ENCODE assay signal across 8 mouse cellular contexts in genomic region chr13:67332877-67333276, GRCm38 (mm10). TPM values are rescaled to one million over a fixed set of nuclear protein-coding genes. Genes with fewer than 3 reads are reported as not detected.
DNase-seq lines count a peak whose midpoint lies in the region; ATAC-seq and TF ChIP-seq lines count a peak whose summit lies in the region.

No protein-coding gene starts in this region.

- no peaks in the 10 kb centered on the region for H3K4me1 ChIP-seq in kidney, adult 2 months (ENCODE audit: control insufficient read depth, insufficient read depth, low read length)
- H3K4me1 ChIP-seq in forebrain, embryonic 15.5 days: peaks cover 13% of the 10 kb centered on the region
- peaks cover 15% of the 10 kb centered on the region; the same call in 1 of the 2 replicates for H3K4me1 ChIP-seq in liver, embryonic 12.5 days
- 0 out of 2 replicates have a peak, but pooled peaks cover 2% of the 10 kb centered on the region for H3K4me1 ChIP-seq in stomach, postnatal 0 days (replicated peaks; ENCODE audit: control insufficient read depth, insufficient read depth)

- H3K9ac ChIP-seq in forebrain, embryonic 15.5 days (replicated peaks): 0 out of 2 replicates have a peak overlapping the region, but pooled peaks have one; percentile 49
- peak overlapping the region; percentile 69 for H3K9ac ChIP-seq in liver, embryonic 12.5 days
- peak overlapping the region; percentile 62 for H3K9ac ChIP-seq in stomach, postnatal 0 days (ENCODE audit: low read length)

- TF ChIP-seq CTCF in kidney, adult 2 months (conservative IDR thresholded peaks at IDR 0.05; ENCODE audit: insufficient read depth, insufficient read length, low read depth, low read length): no peak
- peak; percentile 8 for TF ChIP-seq CTCF in Patski (IDR thresholded peaks at IDR 0.05)
- peak; percentile 16; the same call in 1 of the 2 replicates for TF ChIP-seq CTCF in stomach, postnatal 0 days (IDR thresholded peaks at IDR 0.05; ENCODE audit: low read depth)

- no peaks in the 10 kb centered on the region for H3K36me3 ChIP-seq in kidney, adult 2 months (ENCODE audit: control insufficient read depth, insufficient read depth, low read length)
- no peaks in the 10 kb centered on the region for H3K36me3 ChIP-seq in forebrain, embryonic 15.5 days
- no peaks in the 10 kb centered on the region for H3K36me3 ChIP-seq in liver, embryonic 12.5 days
- no peaks in the 10 kb centered on the region for H3K36me3 ChIP-seq in stomach, postnatal 0 days (ENCODE audit: control insufficient read depth, insufficient read depth, low read length)

- H3K27ac ChIP-seq in kidney, adult 2 months (ENCODE audit: insufficient read depth, low read depth, low read length): no peak overlapping the region
- no peak overlapping the region for H3K27ac ChIP-seq in forebrain, embryonic 15.5 days (replicated peaks)
- H3K27ac ChIP-seq in liver, embryonic 12.5 days: peak overlapping the region; percentile 75
- H3K27ac ChIP-seq in stomach, postnatal 0 days (replicated peaks): peak overlapping the region; percentile 69

- WGBS in kidney, adult 2 months: 71% methylated on average over 1 of the region's 1 CpGs
- 68% methylated on average over 1 of the region's 1 CpGs for WGBS in forebrain, embryonic 15.5 days
- WGBS in liver, embryonic 12.5 days (ENCODE audit: insufficient replicate concordance): 45% methylated on average over 1 of the region's 1 CpGs
- WGBS in stomach, postnatal 0 days: 66% methylated on average over 1 of the region's 1 CpGs

- H3K27me3 ChIP-seq in kidney, adult 2 months (replicated peaks; ENCODE audit: control insufficient read depth, insufficient read depth, low read length): no peaks in the 10 kb centered on the region
- no peaks in the 10 kb centered on the region for H3K27me3 ChIP-seq in Patski
- H3K27me3 ChIP-seq in forebrain, embryonic 15.5 days: no peaks in the 10 kb centered on the region
- no peaks in the 10 kb centered on the region for H3K27me3 ChIP-seq in liver, embryonic 12.5 days (replicated peaks)
- no peaks in the 10 kb centered on the region for H3K27me3 ChIP-seq in stomach, postnatal 0 days (ENCODE audit: control insufficient read depth, insufficient read depth, low read length)

- no peaks in the 10 kb centered on the region for H3K9me3 ChIP-seq in forebrain, embryonic 15.5 days
- no peaks in the 10 kb centered on the region for H3K9me3 ChIP-seq in liver, embryonic 12.5 days (replicated peaks)
- no peaks in the 10 kb centered on the region for H3K9me3 ChIP-seq in stomach, postnatal 0 days (ENCODE audit: control insufficient read depth, low read length)

- ATAC-seq in Patski: peak; percentile 17
- ATAC-seq in forebrain, embryonic 15.5 days (replicated peaks): peak; percentile 58
- no peak for ATAC-seq in liver, embryonic 12.5 days
- ATAC-seq in stomach, postnatal 0 days (ENCODE audit: low FRiP score, low TSS enrichment): no peak; the same call in 1 of the 2 replicates

- CTCF ChIA-PET in Patski (lab: Charles Lee): interaction anchor here (1.1 to 1.5 kb wide), 2 partner anchors 11 to 28 kb away, joined by 3 to 4 read pairs; no protein-coding TSS in a partner anchor

- POLR2A ChIA-PET in Patski (lab: Charles Lee): no interaction called here

- in situ Hi-C loops in Patski (cut with MboI; ENCODE audit: low pct_unique_long_range_greater_than_20kb): no loop called here

- H3K4me2 ChIP-seq in forebrain, embryonic 15.5 days (replicated peaks): peak overlapping the region; percentile 78
- H3K4me2 ChIP-seq in liver, embryonic 12.5 days: peak overlapping the region; percentile 81
- peak overlapping the region; percentile 69 for H3K4me2 ChIP-seq in stomach, postnatal 0 days (replicated peaks; ENCODE audit: low read depth)

- TF ChIP-seq EP300 in stomach, postnatal 0 days (optimal IDR thresholded peaks at IDR 0.05): no peak

- TF ChIP-seq POLR2A in kidney, adult 2 months (IDR thresholded peaks at IDR 0.05; ENCODE audit: low read depth, low read length): no peak

- no peak for DNase-seq in kidney, adult 2 months
- no peak for DNase-seq in kidney, adult 11 months
- no peak for DNase-seq in Patski (ENCODE audit: low read depth, low spot score)
- DNase-seq in stomach, postnatal 0 days (ENCODE audit: low spot score): no peak
- DNase-seq in yolk sac, embryonic 10.5 days (ENCODE audit: low spot score): no peak
- no peak for DNase-seq in layer of hippocampus, postnatal 36 days

- H3K4me3 ChIP-seq in kidney, adult 2 months (ENCODE audit: insufficient read depth, low read depth, low read length): peak overlapping the region; percentile 60; the same call in 1 of the 2 replicates
- peak overlapping the region; percentile 50 for H3K4me3 ChIP-seq in forebrain, embryonic 15.5 days
- peak overlapping the region; percentile 66 for H3K4me3 ChIP-seq in liver, embryonic 12.5 days
- H3K4me3 ChIP-seq in stomach, postnatal 0 days (ENCODE audit: low read depth, low read length): peak overlapping the region; percentile 56

RNA-seq across cellular contexts. Expression of gene Zfp595, which starts 0.5 kb away (rescaled TPM):
- 0.65 and 0.78 TPM in 2 replicates for polyA plus RNA-seq in kidney, adult 2 months (2012; rRNA removed)
- 3.2 TPM for polyA plus RNA-seq in Patski (2021)
- 1.6 and 2.2 TPM in 2 replicates for polyA plus RNA-seq in forebrain, embryonic 15.5 days (2015; fragmentation: Nextera tagmentation; extraction: Ambion mirVana)
- polyA plus RNA-seq in liver, embryonic 12.5 days (2016; fragmentation: Nextera tagmentation; extraction: Ambion mirVana): 1.1 TPM in 2 replicates
- 1.1 and 1.2 TPM in 2 replicates for polyA plus RNA-seq in stomach, postnatal 0 days (2015; fragmentation: Nextera tagmentation; extraction: Ambion mirVana)
- total RNA-seq in layer of hippocampus, postnatal 36 days (2021): 1 to 10 TPM; 3.0 to 3.3 TPM

RNA-seq across cellular contexts. Expression of gene Zfp457, which starts 26.6 kb away (rescaled TPM):
- 2.0 and 2.1 TPM in 2 replicates for polyA plus RNA-seq in kidney, adult 2 months (2012; rRNA removed)
- 3.1 TPM for polyA plus RNA-seq in Patski (2021)
- 0.86 and 1.1 TPM in 2 replicates for polyA plus RNA-seq in forebrain, embryonic 15.5 days (2015; fragmentation: Nextera tagmentation; extraction: Ambion mirVana)
- polyA plus RNA-seq in liver, embryonic 12.5 days (2016; fragmentation: Nextera tagmentation; extraction: Ambion mirVana): 0.15 and 0.35 TPM in 2 replicates
- polyA plus RNA-seq in stomach, postnatal 0 days (2015; fragmentation: Nextera tagmentation; extraction: Ambion mirVana): 0.58 and 0.70 TPM in 2 replicates
- 1 to 10 TPM; 4.6 to 5.8 TPM for total RNA-seq in layer of hippocampus, postnatal 36 days (2021)

RNA-seq across cellular contexts. Expression of gene Gm28044, which starts 27.5 kb away (rescaled TPM):
- polyA plus RNA-seq in kidney, adult 2 months (2012; rRNA removed): 0.20 TPM in 1 of 2 replicates, not detected in the other
- polyA plus RNA-seq in Patski (2021): 1.4 TPM
- polyA plus RNA-seq in forebrain, embryonic 15.5 days (2015; fragmentation: Nextera tagmentation; extraction: Ambion mirVana): 1.3 TPM in 1 of 2 replicates, not detected in the other
- polyA plus RNA-seq in liver, embryonic 12.5 days (2016; fragmentation: Nextera tagmentation; extraction: Ambion mirVana): 0.26 and 0.38 TPM in 2 replicates
- not detected in 2 replicates for polyA plus RNA-seq in stomach, postnatal 0 days (2015; fragmentation: Nextera tagmentation; extraction: Ambion mirVana)
- 1 to 10 TPM; 1.9 to 2.4 TPM for total RNA-seq in layer of hippocampus, postnatal 36 days (2021)

RNA-seq across cellular contexts. Expression of gene Zfp953, which starts 27.5 kb away (rescaled TPM):
- polyA plus RNA-seq in kidney, adult 2 months (2012; rRNA removed): 0.23 and 0.47 TPM in 2 replicates
- 2.4 TPM for polyA plus RNA-seq in Patski (2021)
- 0.64 and 0.72 TPM in 2 replicates for polyA plus RNA-seq in forebrain, embryonic 15.5 days (2015; fragmentation: Nextera tagmentation; extraction: Ambion mirVana)
- polyA plus RNA-seq in liver, embryonic 12.5 days (2016; fragmentation: Nextera tagmentation; extraction: Ambion mirVana): 0.82 and 1.1 TPM in 2 replicates
- polyA plus RNA-seq in stomach, postnatal 0 days (2015; fragmentation: Nextera tagmentation; extraction: Ambion mirVana): 0.61 and 0.63 TPM in 2 replicates
- total RNA-seq in layer of hippocampus, postnatal 36 days (2021): 1 to 10 TPM in 1 of 2 experiments, under 1 TPM in 1; 1.00 to 1.1 TPM

RNA-seq across cellular contexts. Expression of gene Gm28041, which starts 42.7 kb away (rescaled TPM):
- polyA plus RNA-seq in kidney, adult 2 months (2012; rRNA removed): 0.25 TPM in 1 of 2 replicates, not detected in the other
- polyA plus RNA-seq in Patski (2021): 0.90 TPM
- not detected in 2 replicates for polyA plus RNA-seq in forebrain, embryonic 15.5 days (2015; fragmentation: Nextera tagmentation; extraction: Ambion mirVana)
- 0.50 TPM in 1 of 2 replicates, not detected in the other for polyA plus RNA-seq in liver, embryonic 12.5 days (2016; fragmentation: Nextera tagmentation; extraction: Ambion mirVana)
- 0.44 and 0.47 TPM in 2 replicates for polyA plus RNA-seq in stomach, postnatal 0 days (2015; fragmentation: Nextera tagmentation; extraction: Ambion mirVana)
- total RNA-seq in layer of hippocampus, postnatal 36 days (2021): under 1 TPM; 0.50 to 0.56 TPM

Comparison
In these comparisons a context has a peak if more than half of its experiments do, and no peak if none do; other contexts are left out.
1. H3K27ac ChIP-seq: peak in liver, embryonic 12.5 days (single experiment) and stomach, postnatal 0 days (single experiment); none in kidney, adult 2 months (single experiment) and forebrain, embryonic 15.5 days (single experiment).
2. ATAC-seq: peak in Patski (single experiment) and forebrain, embryonic 15.5 days (single experiment); none in liver, embryonic 12.5 days (single experiment) and stomach, postnatal 0 days (single experiment).
3. Peak in every context shown above with its lines, with median percentiles within 50 percentile points of each other: H3K4me3 ChIP-seq, H3K4me2 ChIP-seq and H3K9ac ChIP-seq.